Mouse (Mus musculus) MEL-GATA-1-ER (cell line): Measurements from ENCODE around the gene Arap2.
A peak's percentile ranks its signal among the peaks of the same experiment; 100 is the strongest.
"Not testable (repeated sequence)": the region's sequence is repeated elsewhere in the genome, so short reads cannot be mapped to it uniquely, and the experiment has no call there.

Experiments used
- DNase-seq: peaks from one replicate; pipeline ENCODE4 v3.0.0-alpha.2; 2012; ENCODE audit warnings: low read depth; ENCODE audit errors: extremely low read depth

Gene Arap2

DNA sequence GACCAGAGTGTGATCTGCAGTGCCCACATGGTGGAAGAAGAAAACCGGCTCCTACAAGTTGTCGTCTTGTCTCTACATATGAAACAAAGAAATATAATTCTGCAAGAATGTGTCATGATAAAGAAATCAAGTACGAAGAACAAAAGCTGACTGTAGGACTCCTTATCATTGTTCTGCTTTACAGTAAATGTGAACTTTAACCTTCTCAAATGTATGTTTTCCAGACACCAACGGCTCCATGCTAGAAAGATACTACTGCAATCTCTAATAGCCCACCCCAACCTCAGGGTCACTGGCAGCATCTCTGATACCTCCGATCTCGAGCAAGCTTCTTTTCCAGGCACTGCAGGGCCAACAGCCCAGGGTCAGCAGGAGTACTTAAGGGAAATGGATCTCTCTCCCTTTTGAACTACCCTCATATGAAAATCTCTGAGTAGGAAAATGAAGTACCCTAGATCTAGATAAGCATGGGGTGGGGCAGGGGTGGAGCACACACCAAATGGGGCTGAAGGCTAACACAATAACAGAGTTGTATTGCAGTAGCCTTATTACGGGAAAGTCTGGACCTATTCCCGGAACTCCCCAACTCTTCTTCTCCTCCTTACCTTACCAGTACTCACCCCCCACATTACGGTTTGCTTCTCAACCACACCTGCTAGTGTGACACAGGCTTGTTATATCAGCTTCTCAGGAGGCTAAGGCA lies 22.6 kb downstream of the Arap2 start:
- DNase-seq: no peak

- DNase-seq: no peak
Observed at GRCm38 (mm10) chr5:62739451-62740415, 26.2 kb downstream of the Arap2 start.

GRCm38 (mm10) chr5:62730573-62730972 lies 35.4 kb downstream of the Arap2 start:
- not testable (repeated sequence) for DNase-seq

DNA sequence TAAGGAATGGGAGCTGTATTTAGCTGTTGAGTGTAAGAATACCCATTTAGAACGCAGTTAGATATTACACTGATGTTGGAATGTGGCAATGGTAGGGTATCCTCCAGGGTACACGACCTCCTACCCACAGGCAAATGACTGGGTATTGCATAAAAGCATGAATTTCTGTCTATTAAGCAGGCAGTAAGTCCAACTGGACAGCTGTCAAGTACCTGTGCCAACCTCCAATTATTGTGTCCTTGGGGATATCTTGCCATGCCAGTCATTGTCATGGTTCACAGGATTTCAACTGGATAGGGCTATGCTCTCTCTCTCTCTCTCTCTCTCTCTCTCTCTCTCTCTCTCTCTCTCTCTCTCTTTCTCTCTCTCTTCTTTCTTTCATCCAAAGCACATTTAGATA lies 40.4 kb downstream of the Arap2 start:
- no peak for DNase-seq

DNA sequence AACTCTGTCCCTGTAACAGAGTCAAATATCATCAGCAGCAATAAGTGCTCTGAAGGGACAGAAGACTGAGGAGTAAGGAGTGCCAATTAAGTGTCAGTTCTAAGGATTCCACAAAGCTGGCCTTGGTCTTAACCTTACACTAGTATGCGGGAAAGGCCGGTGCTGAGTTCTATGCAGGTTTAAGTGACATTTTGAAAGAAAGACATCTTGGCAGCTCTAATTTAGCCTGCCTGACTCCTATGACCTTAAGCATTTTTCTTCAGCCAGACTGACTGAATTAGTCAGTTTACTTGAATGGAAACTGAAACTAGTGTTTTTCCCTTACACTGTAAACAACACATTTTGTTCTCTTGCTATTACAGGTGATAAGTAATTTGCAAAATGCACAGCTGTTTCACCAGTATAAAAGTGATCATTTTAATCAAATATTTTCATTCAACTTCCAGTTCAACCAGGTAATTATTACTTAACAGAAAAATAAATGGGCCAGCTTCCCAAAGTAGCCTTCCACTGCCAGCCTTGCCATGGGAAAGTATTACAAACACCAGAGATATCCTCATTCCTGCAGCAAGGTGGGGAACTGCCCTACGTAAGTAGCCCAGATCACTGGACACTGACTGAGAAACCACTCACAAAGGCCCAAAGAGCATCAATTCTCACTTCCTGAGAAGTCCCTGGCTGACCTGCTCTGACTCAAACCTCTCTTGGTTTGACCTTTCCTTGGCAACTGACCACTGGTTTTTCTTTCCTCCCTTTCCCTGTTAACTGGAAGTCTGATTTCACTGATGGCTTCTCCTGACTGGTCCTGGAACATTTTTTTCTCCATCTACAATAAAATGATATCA lies 42.5 kb downstream of the Arap2 start:
- DNase-seq: no peak

GRCm38 (mm10) chr5:62716468-62716867 lies 49.5 kb downstream of the Arap2 start:
- no peak for DNase-seq

DNA sequence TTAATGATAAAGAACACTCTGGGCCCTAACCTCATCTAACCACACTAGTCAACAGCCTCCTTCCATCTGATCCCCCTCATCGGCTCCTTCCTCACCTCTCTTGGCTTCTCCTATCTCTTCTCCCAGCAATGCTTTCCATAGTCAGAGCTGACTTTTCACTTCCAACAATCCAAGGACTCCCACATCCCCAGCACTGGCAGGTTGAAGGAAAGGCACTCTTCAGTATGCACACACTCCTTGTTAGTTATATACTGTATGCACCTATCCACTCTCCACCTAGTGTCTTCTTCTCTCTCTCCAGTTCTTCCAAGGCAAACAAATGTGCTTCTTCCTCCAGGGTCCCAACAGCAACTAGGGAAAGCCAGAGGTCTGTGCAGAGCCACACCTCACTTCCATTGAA lies 50.0 kb downstream of the Arap2 start:
- no peak for DNase-seq

GRCm38 (mm10) chr5:62715436-62715835 lies 50.5 kb downstream of the Arap2 start:
- DNase-seq: peak; percentile 26

DNA sequence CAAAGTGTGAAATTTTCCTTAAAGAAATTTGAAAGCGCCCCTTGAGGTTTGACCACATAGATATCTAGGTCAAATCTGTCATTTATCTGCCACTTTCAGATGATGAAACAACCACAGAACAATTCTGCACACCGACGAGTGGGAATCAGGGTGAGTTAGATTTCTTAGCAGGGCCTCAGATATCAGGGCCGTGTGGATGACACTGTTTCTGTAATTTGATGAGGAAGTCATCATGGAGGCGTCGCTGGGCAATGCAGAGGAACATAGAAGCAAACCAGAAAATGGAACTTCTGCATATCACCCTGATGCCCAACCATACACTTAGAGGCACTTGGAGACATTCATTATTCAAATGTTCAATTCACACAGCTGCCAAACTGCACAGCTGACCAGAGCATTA lies 55.0 kb downstream of the Arap2 start:
- peak; percentile 11 for DNase-seq

DNA sequence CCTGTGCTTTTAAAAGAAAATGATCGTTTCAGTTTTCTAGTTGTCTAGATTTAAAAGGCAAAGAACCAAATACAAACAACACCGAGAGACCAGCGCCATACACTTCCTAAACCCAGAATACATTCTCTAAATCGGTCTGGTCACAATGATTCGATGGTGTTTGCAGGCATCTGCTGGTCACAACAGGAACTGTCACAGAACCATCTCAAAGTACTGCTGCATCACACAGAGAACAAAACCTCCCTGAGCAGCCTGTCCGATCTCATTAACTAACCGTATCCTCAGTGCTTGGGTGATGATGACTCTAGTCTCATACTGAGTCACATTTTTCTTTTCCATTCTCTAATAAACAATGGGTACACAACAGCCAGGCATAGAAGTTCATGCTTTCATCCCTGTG lies 59.1 kb downstream of the Arap2 start:
- DNase-seq: no peak

DNA sequence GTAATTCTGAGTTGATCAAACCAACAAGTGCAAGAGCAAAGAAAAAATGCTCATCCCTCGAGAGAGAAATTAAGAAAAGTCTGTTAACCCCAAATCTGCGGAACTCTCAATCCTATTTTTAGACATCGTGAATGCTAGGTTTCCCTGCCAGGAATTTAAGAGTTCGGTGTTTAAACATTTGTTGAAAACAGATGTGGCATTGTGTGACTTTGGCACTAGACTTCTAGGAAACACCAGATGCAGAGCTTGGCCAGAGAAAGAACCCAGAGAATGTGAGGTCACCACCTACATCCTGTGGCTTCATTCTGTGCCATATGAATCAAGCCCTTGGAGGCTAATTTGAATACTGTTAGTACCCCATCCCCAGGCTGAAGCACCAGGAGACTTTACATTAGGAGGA lies 76.0 kb downstream of the Arap2 start:
- no peak for DNase-seq

GRCm38 (mm10) chr5:62683751-62684150 lies 82.2 kb downstream of the Arap2 start:
- DNase-seq: no peak

GRCm38 (mm10) chr5:62683207-62683606 lies 82.8 kb downstream of the Arap2 start:
- DNase-seq: no peak

- no peak for DNase-seq
Observed at GRCm38 (mm10) chr5:62677390-62677789, 88.6 kb downstream of the Arap2 start.

DNA sequence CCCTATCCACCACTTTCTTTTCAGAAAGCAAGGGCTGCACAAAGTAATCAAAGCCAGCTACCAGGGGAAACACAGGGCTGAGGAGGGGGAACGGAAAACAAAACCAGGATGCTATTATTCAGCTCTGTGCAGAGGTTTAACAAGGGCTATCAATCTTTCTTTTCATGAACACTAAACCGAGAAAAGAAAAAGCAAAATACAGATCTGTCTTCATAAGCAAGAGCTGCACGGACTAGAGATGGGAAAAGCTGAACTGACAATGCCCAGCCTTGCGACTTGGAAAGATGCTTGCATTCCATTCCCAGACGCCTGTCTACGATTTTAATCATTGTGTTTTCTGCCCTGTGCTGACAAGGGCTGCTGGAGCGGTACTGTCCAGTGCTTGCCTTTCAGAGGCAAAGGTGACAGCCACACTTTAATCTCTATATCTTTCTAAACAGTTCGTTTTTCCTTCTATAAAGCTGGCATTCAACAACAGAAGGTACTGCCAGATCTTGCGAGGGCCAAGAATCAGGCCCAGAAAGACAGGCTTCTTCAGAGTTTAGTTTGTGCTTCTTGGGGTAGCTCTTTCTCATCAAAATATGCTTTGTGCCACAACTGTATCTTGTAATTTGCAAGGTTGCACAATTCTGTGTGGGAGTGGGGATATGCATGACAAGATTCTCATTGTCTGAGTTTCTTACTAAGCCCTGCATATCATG lies 93.1 kb downstream of the Arap2 start:
- no peak for DNase-seq

DNA sequence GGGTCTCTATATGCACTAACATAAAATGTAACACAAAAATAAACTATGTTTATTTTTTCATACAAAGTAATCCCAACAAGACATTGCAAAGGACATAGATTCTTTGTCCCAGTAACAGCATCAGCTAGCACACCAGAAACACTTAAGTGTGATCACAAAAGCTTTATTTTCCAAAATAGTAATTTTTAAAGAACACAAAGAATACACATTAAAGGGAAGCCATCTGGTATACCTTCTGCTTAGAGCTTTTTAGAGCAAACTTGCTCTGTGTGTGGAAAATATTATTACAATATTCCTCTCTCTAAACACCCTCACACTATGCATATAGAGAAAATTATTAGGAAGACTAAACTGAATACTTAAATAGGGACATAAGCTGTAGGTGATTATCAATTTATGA lies 100.6 kb downstream of the Arap2 start:
- DNase-seq: no peak

DNA sequence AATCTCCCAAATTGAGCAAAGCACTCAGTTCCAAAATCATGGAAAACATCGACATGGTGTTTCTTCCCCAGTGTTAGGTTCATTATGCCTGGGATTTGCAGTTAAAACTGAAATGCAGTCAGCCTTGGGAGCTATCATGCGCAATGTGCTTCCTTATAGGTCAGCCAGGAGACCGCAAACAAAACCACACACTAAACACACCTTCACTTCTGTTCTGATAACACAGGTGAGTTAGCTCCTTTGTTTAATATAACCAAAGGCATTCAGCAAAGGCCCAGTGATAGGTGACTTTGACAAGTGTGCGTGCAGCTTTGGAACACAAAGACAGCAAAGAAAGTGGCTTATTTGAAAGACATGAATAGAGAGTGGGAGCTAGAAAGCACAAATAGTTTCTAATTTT lies 101.1 kb downstream of the Arap2 start:
- no peak for DNase-seq

DNA sequence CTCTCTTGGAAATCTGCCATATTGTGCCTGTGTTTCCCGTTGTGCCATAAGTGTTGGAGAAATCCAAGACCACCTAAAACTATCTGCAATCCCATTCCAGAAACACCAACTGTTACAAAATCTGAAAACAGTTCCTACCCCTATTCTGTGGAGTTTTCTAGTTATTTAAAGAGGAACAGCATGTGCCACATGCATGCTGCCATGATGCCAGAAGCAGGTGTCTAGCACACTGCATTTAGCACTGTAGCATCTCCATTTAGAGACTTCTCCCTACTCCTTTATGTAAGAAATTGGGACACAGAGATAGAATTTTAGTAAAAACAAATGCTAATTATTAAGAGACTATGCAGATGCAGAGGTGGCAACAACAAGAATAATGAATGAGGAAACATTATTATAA lies 102.8 kb downstream of the Arap2 start:
- no peak for DNase-seq

GRCm38 (mm10) chr5:62653924-62654323 lies 112.0 kb downstream of the Arap2 start:
- no peak for DNase-seq

DNA sequence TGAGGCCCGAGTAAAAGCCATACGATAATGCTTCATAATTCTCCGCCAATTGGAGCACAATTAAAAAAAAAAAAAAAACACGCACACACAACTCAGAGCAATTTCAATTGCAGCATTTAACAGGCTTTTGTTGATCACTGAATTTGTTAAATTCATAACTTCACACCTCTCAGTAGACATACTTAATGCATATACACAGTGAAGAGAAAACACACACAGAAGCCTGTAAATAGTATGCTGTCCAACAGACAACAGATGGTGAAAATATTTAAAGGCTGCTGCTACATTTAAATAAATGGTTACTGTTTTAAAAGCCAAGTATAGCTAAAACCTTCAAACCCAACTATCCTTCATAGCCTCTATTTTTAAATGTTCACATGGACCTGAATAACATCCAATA lies 123.6 kb downstream of the Arap2 start:
- no peak for DNase-seq

DNA sequence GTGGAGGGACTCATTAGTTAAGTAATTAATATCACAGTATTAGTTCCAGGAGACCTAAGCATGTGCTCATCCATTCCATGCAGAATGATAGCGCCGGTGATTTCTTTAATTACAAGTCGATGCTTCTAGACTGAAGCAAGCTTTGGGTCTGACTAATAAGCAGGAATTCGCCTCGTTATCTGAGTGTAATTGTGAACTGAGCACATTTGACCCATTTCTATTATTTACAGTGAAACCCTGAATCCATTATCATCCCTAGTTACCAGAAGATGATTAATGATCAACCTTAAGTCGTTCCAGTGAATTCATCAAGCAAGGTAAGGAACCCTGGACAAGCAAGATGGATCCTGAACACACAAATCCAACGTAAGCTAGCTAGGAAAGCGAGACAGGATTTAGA lies 125.5 kb downstream of the Arap2 start:
- DNase-seq: no peak
